Mouse (Mus musculus) left cerebral cortex, adult 8-10 months (tissue): ENCODE data around the gene Tsen2. TPM values are rescaled to one million over a fixed set of nuclear protein-coding genes. Genes with fewer than 3 reads are reported as not detected.
A peak's percentile ranks its signal among the peaks of the same experiment; 100 is the strongest.

ENCODE experiments used
- DNase-seq, 2 experiments: peaks; one replicate each; pipeline ENCODE4 v3.0.0; 2022; ENCODE audit warnings: low spot score in 2 of 2
- total RNA-seq, 4 experiments: library from RNA; stranded (reverse); gene quantifications; 2 replicates each; pipeline ENCODE4 v1.2.4; 2022

The Tsen2 gene
- total RNA-seq, 4 experiments from 2014 or later, result 21.1 to 27.7 (median 26.1) TPM

GRCm38 (mm10) chr6:115594463-115594862, 50.0 kb downstream of the Tsen2 start:
- DNase-seq, result no peak

- DNase-seq, result no peak
These were observed 51.2 kb downstream of the Tsen2 start for GRCm38 (mm10) chr6:115595667-115596066.

- no peak for DNase-seq
These were observed 56.9 kb downstream of the Tsen2 start for GRCm38 (mm10) chr6:115601322-115601714.

- peak; percentile 66 to 75 for DNase-seq
These were observed 57.5 kb downstream of the Tsen2 start, which contains the start of gene Mkrn2 for GRCm38 (mm10) chr6:115601715-115602523. Gene Mkrn2, plus strand, starts transcription at chr6:115601902.

GRCm38 (mm10) chr6:115606461-115606860, 62.0 kb downstream of the Tsen2 start:
- DNase-seq, result no peak

- DNase-seq, result peak in 1 of 2 experiments; percentile 57
These were observed 63.0 kb downstream of the Tsen2 start for GRCm38 (mm10) chr6:115607429-115607828.

GRCm38 (mm10) chr6:115609121-115609520, 64.7 kb downstream of the Tsen2 start:
- DNase-seq, result no peak

- DNase-seq, result no peak
These were observed 65.8 kb downstream of the Tsen2 start for GRCm38 (mm10) chr6:115610301-115610700.

GRCm38 (mm10) chr6:115613793-115614192, 69.3 kb downstream of the Tsen2 start:
- no peak for DNase-seq

- no peak for DNase-seq
These were observed 71.5 kb downstream of the Tsen2 start for GRCm38 (mm10) chr6:115615983-115616382.

GRCm38 (mm10) chr6:115619818-115620217, 75.4 kb downstream of the Tsen2 start:
- DNase-seq, result no peak

- DNase-seq, result no peak
These were observed 76.5 kb downstream of the Tsen2 start for GRCm38 (mm10) chr6:115620942-115621341.

GRCm38 (mm10) chr6:115626121-115626520, 81.7 kb downstream of the Tsen2 start:
- no peak for DNase-seq

Other genes starting within 250 kb of the Tsen2 start
- 1 to 10 TPM; 7.0 to 8.1 (median 7.5) TPM for gene Pparg, start 183.7 kb upstream of the Tsen2 start, total RNA-seq
- not detected for gene Mkrn2os, start 47.9 kb downstream of the Tsen2 start, total RNA-seq
- 10 to 100 TPM; 31.4 to 40.9 (median 38.4) TPM for gene Mkrn2, start 57.2 kb downstream of the Tsen2 start, total RNA-seq
- 10 to 100 TPM; 73.9 to 78.0 (median 76.5) TPM for gene Raf1, start 132.0 kb downstream of the Tsen2 start, total RNA-seq
- 1 to 10 TPM in 3 of 4 experiments, under 1 TPM in 1; 0.57 to 1.8 (median 1.6) TPM for gene Tmem40, start 217.7 kb downstream of the Tsen2 start, total RNA-seq
- 1 to 10 TPM; 3.2 to 3.4 (median 3.2) TPM for gene Cand2, start 229.9 kb downstream of the Tsen2 start, total RNA-seq